Mouse (Mus musculus) CH12F3 (cell line): ENCODE results near the gene Mrnip.
"Not testable (repeated sequence)": the region's sequence is repeated elsewhere in the genome, so short reads cannot be mapped to it uniquely, and the experiment has no call there.

Experiments used
- in situ Hi-C: fragments of 300-500 bp; cut with MboI; formaldehyde crosslinking; loops from 2 replicates; pipeline ENCODE4 v1.14.3; 2020; ENCODE audit warnings: low sequenced_read_pairs

Mrnip gene

DNA sequence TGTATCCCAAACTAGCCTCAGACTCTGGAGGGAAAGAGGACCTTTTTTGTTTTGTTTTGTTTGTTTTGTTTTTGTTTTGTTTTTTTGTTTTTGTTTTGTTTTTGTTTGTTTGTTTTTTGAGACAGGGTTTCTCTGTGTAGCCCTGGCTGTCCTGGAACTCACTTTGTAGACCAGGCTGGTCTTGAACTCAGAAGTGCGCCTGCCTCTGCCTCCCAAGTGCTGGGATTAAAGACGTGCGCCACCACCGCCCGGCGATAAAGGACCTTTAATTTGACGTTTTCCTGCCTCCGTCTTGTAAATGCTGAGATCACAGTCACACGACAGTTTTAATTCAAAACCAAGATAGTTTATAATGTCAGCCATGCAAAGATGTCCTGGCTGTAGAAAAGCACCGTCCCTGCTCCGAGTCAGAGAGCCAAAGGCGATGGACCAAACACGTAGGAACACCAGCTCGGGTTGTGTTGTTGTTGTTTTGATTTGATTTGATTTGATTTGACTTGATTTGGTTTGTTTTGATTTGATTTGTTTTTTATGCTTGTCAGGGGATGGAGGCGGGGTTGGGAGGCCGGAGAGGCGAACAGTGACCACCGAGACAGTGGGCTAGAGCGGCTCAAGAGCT is at the start of gene Mrnip:
TSS of gene Mrnip (plus strand) at position 334 of the 619 bp plus-strand sequence.
- in situ Hi-C loops: not testable (repeated sequence)

DNA sequence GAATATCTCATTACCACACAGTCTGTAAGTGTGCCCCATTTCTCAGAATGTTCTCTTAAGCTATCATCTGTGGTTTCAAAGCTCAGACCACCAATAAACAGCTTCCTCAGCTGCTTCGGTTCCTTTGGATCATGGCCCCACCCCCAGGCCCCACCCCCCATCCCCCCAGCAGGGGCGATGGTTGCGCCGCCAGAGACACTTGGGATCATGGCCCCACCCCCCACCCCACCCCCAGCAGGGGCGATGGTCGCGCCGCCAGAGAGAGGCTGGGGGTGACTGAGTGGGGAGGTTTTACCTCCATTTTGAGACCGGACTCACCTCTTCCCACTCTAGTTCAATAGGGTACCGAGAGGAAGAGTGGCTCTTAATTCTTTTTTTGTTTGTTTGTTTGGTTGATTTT is 46.5 kb upstream of the Mrnip start:
- in situ Hi-C loops: no loop called here

DNA sequence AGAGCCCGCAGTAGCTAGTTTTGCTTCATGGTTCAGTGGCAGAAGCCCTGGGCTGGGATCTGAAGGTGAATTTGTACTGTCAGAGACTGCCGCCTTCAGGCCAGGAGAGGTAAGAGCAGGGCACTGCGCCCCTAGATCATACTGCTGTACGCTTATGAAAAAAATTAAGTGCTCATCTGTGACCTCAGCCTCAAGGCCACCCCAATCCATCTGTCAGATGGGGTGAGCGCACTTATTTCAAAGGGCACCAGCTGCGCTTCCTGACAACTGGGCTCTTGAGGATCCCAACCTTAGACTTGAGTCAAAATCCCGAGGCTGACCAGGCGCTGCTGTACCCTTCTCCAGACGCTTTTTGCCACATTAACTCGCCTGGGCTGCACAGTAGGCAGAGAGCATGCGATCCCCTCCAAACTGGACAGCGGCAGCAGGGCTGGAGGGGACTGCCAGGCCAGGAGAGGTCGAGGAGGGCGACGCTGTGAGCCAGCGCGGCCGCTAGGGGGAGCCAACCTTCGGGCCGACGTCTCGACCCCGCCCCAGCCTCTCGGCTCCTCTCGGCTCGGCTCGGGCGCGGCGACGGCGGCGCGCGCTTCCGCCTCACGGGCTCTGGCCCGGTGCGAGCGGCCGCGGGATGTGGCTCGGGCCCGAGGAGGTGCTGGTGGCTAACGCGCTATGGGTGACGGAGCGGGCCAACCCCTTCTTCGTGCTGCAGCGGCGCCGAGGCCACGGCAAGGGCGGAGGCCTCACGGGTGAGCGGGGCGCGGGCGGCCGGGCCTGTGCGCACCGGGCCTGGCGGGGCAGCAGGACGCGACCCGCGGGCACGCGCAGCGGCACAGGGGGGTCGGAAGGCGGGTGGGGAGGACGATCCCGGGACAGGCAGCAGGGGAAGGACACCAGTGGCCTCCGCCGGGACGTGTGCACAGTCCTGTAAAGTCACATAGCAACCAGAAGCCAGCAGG is 43.2 kb upstream of the Mrnip start, which contains the start of gene Tbc1d9b:
TSS of gene Tbc1d9b (plus strand) at position 586 of the 956 bp plus-strand sequence.
- in situ Hi-C loops: no loop called here

DNA sequence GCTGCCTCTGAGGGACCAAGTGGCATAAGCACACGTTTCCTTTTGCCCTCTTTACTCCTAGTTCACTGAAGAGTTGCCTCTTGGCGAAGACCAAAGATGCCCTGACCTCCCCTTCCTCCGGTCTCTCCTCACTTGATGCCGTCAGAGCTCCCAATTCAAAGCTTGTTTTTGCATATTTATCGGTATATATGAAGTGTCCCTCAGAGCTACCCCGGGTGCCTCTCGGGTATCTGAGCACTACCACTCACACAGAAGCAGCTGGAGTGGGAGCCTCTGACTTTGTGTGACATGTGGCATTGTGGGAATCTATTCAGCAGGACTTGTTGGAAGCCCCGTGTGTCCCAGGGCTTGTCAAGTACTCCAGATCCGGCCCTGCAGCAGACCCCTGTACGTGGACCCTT is 42.4 kb upstream of the Mrnip start:
- in situ Hi-C loops: no loop called here

DNA sequence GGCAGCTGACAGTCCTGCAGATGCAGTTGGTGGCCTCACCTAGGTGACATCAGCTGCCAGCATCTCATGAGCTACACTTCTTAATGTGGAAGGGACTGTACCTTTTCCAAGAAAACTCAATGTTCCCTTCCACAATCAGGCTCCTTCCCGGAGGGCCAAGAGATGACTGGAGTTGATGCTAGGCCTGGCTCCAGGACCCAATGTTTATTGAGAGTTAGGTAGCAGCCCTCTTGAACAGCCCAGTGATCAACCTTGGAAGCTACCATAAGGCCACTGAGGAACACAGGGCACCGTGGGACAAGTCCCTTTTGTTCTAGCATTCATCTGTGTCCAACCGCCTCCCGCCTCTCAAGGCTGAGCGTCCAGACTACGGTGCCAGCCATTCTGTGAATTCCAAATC is 42.0 kb upstream of the Mrnip start:
- in situ Hi-C loops: no loop called here

DNA sequence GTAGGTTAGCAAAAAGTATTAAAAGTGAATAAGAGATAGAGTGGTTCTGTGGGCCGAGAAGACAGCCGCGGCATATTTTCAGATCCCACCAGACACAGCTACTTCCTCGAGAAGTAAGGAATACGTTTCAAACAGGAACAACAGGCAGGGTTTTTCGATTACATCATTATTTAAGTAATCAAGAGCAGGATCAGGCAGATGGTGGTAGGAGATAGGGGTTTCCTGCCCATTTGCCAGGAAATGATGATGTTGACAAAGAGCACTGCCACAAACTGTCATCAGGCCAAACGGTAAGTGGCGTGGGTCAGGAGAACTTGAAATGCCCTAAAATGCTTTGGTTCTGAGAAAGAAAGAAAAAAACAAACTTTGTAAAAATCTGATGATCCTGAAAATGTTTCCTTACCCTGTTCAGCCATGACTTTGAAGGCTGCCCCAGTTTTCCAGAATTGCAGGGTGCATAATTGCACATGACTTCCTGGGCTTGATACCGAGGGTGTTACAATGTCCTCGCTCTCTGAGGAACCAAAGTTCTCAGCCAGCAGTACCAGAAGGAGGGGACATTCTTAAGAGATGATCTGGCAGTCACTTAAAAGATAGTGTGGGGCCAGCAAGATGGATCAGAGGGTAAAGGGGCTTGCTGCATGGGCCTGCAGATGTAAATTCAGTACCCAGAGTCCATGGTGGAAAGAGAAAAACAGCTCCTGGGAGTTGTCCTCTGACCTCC is 39.9 kb upstream of the Mrnip start:
- in situ Hi-C loops: no loop called here

DNA sequence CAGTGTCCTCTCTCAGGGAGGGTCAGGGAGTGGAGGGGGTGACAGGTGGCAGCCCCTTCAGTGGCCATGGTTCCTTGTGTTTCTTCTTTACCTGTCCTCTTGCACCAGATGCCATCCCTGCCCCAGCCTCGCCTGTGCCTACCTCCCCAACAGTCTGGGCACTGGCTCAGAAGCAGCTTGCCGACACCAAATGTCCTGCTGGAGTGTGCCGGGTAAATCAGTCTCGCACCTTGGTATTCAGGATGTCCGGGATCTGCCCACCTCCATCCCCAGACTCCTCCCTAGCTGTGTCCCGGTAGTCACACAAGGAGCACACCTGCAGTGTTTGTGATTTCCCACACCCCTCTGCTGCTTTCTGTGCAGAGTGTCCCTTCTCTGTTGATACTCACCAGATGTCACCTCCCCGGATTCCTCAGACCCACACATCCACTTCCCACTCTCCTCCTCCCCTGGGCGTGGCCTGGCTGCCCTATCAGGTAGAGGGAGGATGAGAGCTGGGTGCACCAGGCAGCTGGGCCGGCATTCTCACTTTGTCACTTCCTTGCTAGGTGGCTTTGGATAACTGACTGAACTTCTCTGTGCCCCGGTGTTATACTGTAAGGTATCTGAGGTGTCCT is 35.9 kb upstream of the Mrnip start:
- in situ Hi-C loops: no loop called here

DNA sequence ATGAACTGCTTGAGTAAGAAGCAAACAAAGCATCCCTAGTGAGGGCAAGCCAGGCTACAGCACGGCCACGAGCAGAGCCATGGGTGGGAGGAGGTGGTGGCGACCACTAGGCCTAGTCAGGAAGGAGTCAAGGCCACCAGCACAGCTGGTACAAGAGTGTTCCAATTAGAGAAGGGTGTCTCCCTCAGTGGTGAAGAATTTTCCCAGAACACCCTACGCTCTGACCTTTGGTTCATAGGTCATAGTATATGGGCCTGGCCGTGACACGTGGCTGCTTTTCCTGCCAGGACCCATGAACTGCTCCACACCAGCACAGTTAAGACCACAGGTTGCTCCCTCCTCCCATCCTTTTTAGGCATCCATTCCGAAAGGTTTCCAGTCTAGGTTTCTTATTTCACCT is 34.7 kb upstream of the Mrnip start:
- in situ Hi-C loops: no loop called here

DNA sequence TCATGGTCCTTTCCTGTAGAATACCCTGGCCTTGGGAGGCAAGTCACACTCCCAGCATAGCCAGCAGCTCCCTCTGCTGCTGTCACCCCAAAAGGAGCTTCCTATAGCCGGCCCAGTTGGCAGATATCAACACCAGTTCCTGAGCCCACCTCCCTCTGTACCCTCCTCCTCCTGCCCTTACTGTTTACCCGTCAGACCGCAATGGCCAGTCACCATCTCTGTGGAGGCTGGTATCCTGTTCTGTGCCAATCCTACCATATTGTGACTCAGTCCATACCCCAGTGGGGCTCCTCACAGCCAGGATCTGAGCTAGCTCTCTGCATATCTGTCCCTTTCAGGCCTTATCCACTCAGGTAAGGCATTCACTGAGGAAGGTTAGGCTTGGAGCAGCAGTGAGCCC is 28.7 kb upstream of the Mrnip start:
- in situ Hi-C loops: no loop called here

DNA sequence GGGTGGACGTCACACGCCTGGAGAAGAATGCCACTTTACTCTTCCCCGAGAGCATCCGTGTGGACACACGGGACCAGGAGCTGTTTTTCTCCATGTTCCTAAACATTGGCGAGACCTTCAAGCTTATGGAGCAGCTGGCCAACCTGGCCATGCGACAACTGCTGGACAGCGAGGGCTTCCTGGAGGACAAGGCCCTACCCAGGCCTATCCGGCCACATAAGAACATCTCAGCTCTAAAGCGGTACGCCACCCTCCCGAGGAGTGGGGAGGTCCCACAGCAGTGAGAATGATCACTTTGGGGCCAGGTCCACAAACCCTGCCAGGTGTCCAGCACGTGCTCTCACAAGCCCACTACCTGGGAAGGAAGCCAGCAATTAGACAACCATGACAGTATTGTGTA is 28.1 kb upstream of the Mrnip start:
- in situ Hi-C loops: no loop called here

DNA sequence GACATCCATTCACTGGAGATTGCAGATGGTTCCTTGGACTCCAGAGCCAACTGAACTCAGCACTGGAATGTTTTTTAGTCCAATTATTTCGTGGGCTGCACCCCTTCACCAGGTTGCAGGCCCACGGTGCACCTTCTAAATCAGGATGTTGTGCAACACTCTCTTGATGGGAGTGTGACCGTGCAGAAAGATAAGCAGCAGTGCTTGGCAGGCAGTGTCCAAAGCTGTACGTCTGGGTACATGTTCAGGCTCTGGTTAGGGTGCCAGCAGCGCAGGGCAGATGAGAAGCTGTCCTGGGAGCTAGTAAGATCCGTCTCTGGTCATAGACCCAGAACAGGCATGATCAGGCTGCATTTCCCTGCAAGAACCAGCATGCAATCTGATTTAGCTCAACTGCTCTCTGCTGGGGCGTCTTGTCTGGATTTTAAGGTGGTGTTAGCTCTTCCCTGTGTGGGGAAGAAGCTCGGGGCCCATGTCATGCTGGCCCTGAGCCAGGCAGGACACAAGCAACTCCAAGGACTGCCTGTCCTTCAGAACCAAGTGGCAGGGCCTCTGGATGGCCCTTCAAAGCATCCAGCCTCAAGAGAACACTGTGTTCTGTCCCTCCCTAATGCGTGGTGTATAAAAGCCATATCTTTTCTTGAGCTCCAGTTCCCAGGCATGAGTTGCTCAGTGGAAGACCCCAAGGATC is 26.8 kb upstream of the Mrnip start:
- in situ Hi-C loops: no loop called here

DNA sequence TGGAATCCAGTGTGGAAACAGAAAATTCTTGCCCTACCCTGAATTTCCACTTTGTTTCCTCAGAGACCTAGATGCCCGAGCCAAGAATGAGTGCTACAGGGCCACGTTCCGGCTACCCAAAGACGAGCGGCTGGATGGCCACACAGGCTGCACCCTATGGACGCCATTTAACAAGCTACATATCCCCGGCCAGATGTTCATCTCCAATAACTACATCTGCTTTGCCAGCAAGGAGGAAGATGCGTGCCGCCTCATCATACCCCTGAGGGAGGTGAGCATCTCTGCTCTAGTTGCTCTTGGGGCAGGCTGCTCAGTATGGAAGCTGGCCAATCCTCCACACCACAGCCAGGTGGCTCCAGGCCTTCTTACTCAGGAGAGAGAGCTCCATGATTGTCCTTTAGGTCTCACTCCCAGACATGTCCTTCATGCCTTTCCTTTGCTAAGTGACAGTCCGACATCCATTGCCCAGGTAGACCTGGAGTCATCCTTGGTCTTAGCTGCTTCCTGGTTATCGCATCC is 26.2 kb upstream of the Mrnip start:
- in situ Hi-C loops: no loop called here

DNA sequence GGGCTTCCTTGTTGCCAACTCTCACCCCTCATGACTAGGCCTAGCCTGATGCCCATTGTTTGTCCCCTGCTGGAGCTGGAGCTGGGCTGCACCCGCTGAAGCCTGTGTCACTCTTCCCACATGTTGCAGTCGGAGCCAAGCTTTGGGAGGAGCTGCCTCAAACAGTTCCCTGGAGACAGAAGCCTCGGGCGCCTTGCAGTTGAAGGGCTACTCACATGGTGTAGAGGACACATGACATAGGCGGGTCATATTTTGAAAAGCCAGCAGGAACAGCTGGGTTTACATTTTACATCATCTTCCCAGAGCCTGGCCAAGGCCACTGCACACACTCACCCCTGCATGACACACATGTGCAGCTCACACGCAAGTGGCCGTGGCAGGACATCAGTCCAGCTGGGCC is 25.0 kb upstream of the Mrnip start:
- in situ Hi-C loops: no loop called here

DNA sequence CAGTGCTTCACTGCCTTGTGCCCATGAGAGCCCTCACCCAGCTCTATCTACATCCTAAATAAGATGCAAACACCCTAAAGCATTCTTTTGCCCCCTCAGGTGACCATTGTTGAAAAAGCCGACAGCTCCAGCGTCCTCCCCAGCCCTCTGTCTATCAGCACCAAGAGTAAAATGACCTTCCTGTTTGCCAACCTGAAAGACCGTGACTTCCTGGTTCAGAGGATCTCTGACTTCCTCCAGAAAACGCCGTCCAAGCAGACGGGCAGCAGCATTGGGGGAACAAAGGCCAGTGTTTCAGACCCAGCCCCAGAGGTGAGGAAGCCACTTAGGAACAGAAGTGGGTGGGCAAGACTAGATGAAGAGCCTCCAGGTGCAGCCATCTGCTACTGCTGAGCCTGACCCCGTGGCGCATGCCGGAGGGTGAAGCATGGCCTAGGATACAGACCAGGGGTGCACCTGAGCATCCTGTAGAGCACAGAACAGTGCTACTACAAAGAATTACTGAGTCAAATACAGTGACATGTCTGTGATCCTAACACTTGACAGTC is 24.6 kb upstream of the Mrnip start:
- in situ Hi-C loops: no loop called here

DNA sequence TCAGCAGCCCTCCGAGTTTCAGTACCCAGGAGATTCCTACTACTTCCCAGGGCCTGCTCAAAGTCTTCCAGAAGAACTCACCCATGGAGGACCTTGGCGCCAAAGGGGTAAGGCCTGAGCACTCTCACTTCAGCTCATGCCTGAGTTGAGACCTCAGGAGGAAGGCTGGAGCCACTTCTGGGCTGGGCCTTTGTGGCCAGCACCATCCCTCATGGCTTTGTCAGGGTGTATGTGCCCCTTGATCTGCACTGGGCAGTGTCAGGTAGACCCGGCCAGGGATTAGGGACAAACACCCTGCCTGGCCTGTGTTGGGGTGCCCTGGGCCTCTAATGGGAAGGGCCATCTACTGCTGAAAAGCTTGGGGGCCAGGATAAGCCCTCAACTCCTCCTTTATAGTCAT is 22.9 kb upstream of the Mrnip start:
- in situ Hi-C loops: no loop called here

DNA sequence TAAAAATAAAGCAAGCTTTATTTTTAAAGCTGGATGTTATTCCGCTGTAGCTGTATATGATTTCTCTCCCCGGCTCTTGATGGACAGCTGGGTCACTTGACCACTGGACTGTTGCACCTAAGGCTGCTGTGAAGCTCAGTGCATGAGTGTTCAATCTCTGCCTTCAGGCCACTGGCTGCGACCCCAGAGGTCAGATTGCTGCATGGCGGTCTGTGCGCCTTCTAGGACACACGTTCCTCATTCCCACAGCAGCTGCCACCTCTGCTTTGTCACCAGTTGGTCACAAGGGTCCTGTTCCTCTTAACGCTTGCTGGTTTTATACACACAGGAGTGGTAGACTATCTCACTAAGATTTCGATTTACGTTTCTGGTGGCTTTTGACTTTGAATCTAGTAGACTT is 20.1 kb upstream of the Mrnip start:
- in situ Hi-C loops: no loop called here

DNA sequence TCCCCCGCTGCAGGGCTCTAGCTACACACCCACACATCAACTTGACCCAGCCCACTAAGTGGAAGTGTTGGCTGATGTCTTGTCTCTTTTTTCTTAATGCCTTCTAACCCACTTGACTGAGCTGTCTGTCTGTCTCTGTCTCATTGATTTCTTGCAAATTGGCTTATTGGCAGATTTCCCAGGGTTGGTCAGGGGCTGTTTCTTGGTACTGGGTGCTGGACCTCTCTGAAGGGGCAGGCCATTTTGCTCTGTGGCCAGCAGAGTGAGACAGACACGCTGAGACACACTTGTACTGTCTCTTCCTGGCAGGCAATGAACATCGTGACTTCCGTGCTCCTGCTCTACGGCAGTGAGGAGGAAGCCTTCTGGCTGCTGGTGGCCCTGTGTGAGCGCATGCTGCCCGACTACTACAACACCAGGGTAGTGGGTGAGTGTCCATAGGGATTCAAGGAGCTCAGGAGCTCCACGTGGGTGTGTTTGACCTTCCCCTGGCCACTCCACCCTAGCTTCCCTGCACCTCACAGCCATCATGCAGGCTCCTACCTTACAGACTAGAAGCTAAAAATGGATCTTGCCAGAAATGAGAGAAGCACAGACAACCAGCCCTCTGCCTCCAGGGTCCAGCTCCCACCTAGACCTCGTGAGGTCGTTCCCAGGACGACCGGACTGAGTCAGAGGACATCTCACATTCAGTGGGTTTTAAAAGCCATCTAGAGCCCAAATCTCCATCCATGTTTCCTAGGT is 19.3 kb upstream of the Mrnip start:
- in situ Hi-C loops: no loop called here

DNA sequence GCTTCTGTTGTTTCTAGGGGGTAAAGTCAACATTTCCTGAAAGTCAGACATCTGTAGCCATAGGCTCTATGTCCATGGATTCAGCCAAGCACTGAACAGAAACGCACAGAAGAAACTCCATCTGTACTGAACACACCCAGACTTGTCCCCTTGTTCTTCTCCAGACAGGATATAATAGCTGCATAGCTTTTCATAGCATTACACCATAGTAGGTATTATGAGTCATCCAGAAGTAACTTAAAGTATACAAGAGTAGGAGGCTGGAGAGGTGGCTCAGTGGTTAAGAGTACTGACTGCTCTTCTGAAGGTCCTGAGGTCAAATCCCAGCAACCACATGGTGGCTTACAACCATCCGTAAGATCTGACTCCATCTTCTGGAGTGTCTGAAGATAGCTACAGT is 18.5 kb upstream of the Mrnip start:
- in situ Hi-C loops: no loop called here

DNA sequence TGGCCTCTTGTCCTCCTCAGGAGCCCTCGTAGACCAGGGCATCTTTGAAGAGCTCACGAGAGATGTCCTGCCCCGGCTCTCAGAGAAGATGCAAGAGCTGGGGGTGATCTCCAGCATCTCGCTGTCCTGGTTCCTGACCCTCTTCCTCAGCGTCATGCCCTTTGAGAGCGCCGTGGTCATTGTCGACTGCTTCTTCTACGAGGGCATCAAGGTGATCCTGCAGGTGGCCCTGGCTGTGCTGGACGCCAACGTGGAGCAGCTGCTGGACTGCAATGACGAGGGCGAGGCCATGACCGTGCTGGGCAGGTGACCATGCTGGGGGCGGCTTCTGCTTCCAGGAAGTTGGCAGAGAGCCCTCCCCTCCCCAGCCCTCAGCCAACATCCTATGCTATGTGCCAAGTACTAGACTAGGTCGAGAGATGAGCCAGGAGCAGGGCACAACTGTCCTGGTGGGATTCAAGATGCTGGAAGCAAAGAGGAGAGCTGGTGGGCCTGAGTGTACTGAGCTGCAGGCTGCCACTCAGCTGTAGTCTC is 17.5 kb upstream of the Mrnip start:
- in situ Hi-C loops: no loop called here
